Mouse (Mus musculus): ENCODE data around the gene P2ry12.

DNA sequence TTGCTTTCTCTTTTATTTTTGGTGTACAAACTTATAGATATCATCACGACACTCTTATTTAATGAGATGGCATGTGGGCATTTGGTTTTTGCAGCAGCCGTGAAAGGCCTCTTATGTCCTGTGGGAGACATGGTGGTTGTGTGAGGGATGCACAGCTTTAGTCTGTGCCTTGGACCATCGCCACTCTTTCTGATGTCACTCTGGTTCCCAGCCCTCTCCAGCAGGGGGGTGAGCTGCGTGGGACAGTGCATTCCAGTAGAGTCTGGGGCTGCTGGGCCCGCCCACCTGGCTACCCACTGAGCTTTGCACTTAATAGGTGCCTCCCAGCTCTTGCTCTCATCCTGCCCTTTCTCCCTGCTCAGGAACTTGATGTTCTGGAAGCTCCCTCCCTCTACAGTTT is 81.5 kb downstream of the P2ry12 start:
- no peak for TF ChIP-seq TAL1 (IDR thresholded peaks at IDR 0.05; ENCODE audit: low read length)
- no peak for TF ChIP-seq GATA1 (IDR thresholded peaks at IDR 0.05; ENCODE audit: low read length)
